Mouse (Mus musculus): Measurements from ENCODE around the gene Ddx39b. TPM values are rescaled to one million over a fixed set of nuclear protein-coding genes. Genes with fewer than 3 reads are reported as not detected.

The Ddx39b gene
- polyA plus RNA-seq, 2 experiments = 127 to 199 TPM

DNA sequence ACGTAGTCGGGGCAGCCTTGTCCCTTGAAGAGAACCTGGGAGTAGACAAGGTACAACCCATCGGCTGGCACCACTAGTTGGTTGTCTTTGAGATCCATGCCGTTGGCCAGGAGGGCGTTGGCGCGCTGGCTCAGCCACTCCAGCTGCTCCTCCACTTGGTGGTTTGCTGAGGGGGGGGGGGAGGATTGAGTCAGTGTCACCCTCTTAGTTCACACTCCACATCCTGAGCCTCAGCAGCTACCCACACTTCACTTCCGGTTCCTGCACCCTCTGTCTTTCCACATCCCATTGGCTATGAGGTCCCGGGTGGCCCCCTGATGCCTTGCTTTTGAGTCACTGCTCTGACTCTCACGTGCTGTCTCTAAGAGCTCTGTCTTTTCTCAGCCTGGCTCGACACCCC is 41.1 kb upstream of the Ddx39b start:
- Histone ChIP-seq H3K9me3 (ENCODE audit: control insufficient read depth, low read length) (no peaks in the 10 kb centered on the region), H3K36me3 (replicated peaks; ENCODE audit: control insufficient read depth, insufficient read depth, low read depth) (no peaks in the 10 kb centered on the region), H3K4me3 (ENCODE audit: insufficient read depth in 1 of 2, low read depth in 2 of 2, low read length in 2 of 2) (no peak overlapping the region), H3K27me3 (ENCODE audit: control insufficient read depth, insufficient read depth, low read length) (peaks cover 27% of the 10 kb centered on the region), H3K9ac (replicated peaks) (no peak overlapping the region), H3K27ac (no peak overlapping the region), H3K4me2 (ENCODE audit: low read depth) (peak overlapping the region; percentile 20; the same call in 1 of the 2 replicates), H3K4me1 (replicated peaks; ENCODE audit: control insufficient read depth in 2 of 2, insufficient read depth in 2 of 2, low read length in 1 of 2) (peaks cover 0 to 9% of the 10 kb centered on the region in 2 experiments; a peak in 1 of 4 replicates)
- WGBS (ENCODE audit: insufficient replicate concordance) = 20% methylated on average over 11 of the region's 11 CpGs
- TF ChIP-seq CTCF (IDR thresholded peaks at IDR 0.05; ENCODE audit: low read depth) = no peak
- TF ChIP-seq EP300 (IDR thresholded peaks at IDR 0.05; ENCODE audit: low read depth) = no peak
- DNase-seq (ENCODE audit: low read depth in 3 of 3, low spot score in 3 of 3) (peak in 1 of 3 experiments; percentile 47), ATAC-seq (ENCODE audit: insufficient read depth) (no peak; the same call in 1 of the 2 replicates)

DNA sequence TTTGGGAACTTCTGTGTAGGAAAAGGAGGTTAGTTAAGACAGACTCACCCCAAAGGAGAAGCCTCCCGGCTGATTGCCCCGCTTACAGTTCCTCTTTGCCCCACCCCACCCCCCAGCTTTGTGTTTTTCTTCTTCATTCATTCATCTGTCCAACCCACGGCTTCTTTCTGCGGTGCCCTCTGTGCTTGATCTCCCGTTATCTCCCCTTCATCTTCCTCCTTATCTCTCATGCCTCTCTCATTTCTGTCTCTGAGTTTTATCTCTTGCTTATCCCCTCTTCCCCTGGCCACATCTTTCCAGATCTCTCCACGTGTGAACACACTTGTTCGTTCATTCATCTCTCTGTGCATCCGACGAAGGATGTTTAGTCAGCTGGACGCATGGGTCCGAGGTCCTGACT is 40.4 kb upstream of the Ddx39b start:
- peak overlapping the region; percentile 31 to 43 for H3K4me3 ChIP-seq (ENCODE audit: insufficient read depth in 1 of 2, low read depth in 2 of 2, low read length in 2 of 2)
- no peak overlapping the region for H3K27ac ChIP-seq
- no peaks in the 10 kb centered on the region for H3K36me3 ChIP-seq (replicated peaks; ENCODE audit: control insufficient read depth, insufficient read depth, low read depth)
- peaks cover 21% of the 10 kb centered on the region for H3K27me3 ChIP-seq (ENCODE audit: control insufficient read depth, insufficient read depth, low read length)
- WGBS (ENCODE audit: insufficient replicate concordance) = 14% methylated on average over 11 of the region's 11 CpGs
- peak overlapping the region; percentile 44; the same call in 1 of the 2 replicates for H3K4me2 ChIP-seq (ENCODE audit: low read depth)
- DNase-seq (ENCODE audit: low read depth in 3 of 3, low spot score in 3 of 3) (no peak), ATAC-seq (ENCODE audit: insufficient read depth) (no peak)
- no peaks in the 10 kb centered on the region for H3K9me3 ChIP-seq (ENCODE audit: control insufficient read depth, low read length)
- peaks cover 0 to 7% of the 10 kb centered on the region in 2 experiments; a peak in 1 of 4 replicates for H3K4me1 ChIP-seq (replicated peaks; ENCODE audit: control insufficient read depth in 2 of 2, insufficient read depth in 2 of 2, low read length in 1 of 2)
- H3K9ac ChIP-seq (replicated peaks) = no peak overlapping the region
- TF ChIP-seq CTCF (IDR thresholded peaks at IDR 0.05; ENCODE audit: low read depth) (no peak), EP300 (IDR thresholded peaks at IDR 0.05; ENCODE audit: low read depth) (no peak)

DNA sequence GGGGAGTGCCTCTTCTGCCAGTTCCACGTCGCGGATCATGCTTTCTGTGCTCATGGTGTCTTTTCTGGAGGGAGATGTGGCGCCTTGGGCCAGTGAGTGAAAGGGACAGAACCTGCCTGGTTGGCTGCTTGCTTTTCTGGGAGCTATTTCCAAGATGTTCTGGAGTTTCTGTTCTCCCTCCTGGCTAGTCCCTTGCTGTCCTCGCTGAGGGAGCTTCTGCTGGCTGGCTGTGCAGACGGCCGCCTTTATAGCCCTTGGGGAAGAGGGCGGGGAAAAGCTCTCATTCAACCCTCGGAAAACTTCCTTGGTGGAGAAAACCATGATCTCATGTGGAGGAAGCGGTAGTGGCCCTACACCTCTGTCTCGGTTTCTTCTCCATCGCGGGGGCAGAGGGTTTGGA is 39.8 kb upstream of the Ddx39b start, which contains the start of gene Tnf:
Gene Tnf, minus strand, starts transcription at position 221 of the 400 bp plus-strand sequence.
- Histone ChIP-seq H3K27ac (no peak within 1 kb of the TSS), H3K4me3 (ENCODE audit: insufficient read depth in 1 of 2, low read depth in 2 of 2, low read length in 2 of 2) (peak within 1 kb of the TSS; percentile 31 to 43), H3K36me3 (replicated peaks; ENCODE audit: control insufficient read depth, insufficient read depth, low read depth) (no peaks in the 10 kb centered on the region), H3K9me3 (ENCODE audit: control insufficient read depth, low read length) (no peaks in the 10 kb centered on the region), H3K4me1 (replicated peaks; ENCODE audit: control insufficient read depth in 2 of 2, insufficient read depth in 2 of 2, low read length in 1 of 2) (peaks cover 0 to 4% of the 10 kb centered on the region in 2 experiments; a peak in 1 of 4 replicates), H3K4me2 (ENCODE audit: low read depth) (peak within 1 kb of the TSS; percentile 44), H3K27me3 (ENCODE audit: control insufficient read depth, insufficient read depth, low read length) (peaks cover 21% of the 10 kb centered on the region), H3K9ac (replicated peaks) (no peak within 1 kb of the TSS)
- WGBS (ENCODE audit: insufficient replicate concordance) = 12% methylated on average over 13 of the region's 13 CpGs
- DNase-seq (ENCODE audit: low read depth in 3 of 3, low spot score in 3 of 3) (no peak), ATAC-seq (ENCODE audit: insufficient read depth) (no peak)
- no peak for TF ChIP-seq CTCF (IDR thresholded peaks at IDR 0.05; ENCODE audit: low read depth)
- TF ChIP-seq EP300 (IDR thresholded peaks at IDR 0.05; ENCODE audit: low read depth) = no peak

DNA sequence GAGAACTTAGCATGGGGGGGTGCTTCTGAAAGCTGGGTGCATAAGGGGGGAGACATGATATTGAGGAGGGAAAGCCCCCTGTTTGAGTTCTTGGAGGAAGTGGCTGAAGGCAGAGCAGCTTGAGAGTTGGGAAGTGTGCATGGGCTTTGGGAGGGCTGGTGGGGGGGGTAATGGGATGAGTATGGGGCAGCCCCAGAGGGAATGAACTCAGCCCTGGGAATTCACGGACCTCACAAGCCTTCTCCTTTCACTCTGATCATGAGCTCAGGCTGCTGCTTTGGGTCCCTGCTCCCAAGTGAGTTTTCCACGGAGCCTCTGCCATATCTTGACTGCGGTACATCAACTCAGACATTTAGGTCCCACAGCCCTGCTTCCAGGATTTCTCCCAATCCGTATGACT is 39.1 kb upstream of the Ddx39b start:
- ATAC-seq (ENCODE audit: insufficient read depth) = no peak
- Histone ChIP-seq H3K27ac (no peak overlapping the region), H3K9me3 (ENCODE audit: control insufficient read depth, low read length) (no peaks in the 10 kb centered on the region), H3K4me2 (ENCODE audit: low read depth) (no peak overlapping the region), H3K27me3 (ENCODE audit: control insufficient read depth, insufficient read depth, low read length) (peaks cover 21% of the 10 kb centered on the region), H3K4me1 (replicated peaks; ENCODE audit: control insufficient read depth in 2 of 2, insufficient read depth in 2 of 2, low read length in 1 of 2) (peaks cover 0 to 4% of the 10 kb centered on the region in 2 experiments; a peak in 1 of 4 replicates), H3K9ac (replicated peaks) (no peak overlapping the region), H3K36me3 (replicated peaks; ENCODE audit: control insufficient read depth, insufficient read depth, low read depth) (no peaks in the 10 kb centered on the region), H3K4me3 (ENCODE audit: insufficient read depth in 1 of 2, low read depth in 2 of 2, low read length in 2 of 2) (no peak overlapping the region)
- no peak for DNase-seq (ENCODE audit: low read depth in 3 of 3, low spot score in 3 of 3)
- TF ChIP-seq CTCF (IDR thresholded peaks at IDR 0.05; ENCODE audit: low read depth) (no peak), EP300 (IDR thresholded peaks at IDR 0.05; ENCODE audit: low read depth) (no peak)
- 55% methylated on average over 4 of the region's 4 CpGs for WGBS (ENCODE audit: insufficient replicate concordance)

DNA sequence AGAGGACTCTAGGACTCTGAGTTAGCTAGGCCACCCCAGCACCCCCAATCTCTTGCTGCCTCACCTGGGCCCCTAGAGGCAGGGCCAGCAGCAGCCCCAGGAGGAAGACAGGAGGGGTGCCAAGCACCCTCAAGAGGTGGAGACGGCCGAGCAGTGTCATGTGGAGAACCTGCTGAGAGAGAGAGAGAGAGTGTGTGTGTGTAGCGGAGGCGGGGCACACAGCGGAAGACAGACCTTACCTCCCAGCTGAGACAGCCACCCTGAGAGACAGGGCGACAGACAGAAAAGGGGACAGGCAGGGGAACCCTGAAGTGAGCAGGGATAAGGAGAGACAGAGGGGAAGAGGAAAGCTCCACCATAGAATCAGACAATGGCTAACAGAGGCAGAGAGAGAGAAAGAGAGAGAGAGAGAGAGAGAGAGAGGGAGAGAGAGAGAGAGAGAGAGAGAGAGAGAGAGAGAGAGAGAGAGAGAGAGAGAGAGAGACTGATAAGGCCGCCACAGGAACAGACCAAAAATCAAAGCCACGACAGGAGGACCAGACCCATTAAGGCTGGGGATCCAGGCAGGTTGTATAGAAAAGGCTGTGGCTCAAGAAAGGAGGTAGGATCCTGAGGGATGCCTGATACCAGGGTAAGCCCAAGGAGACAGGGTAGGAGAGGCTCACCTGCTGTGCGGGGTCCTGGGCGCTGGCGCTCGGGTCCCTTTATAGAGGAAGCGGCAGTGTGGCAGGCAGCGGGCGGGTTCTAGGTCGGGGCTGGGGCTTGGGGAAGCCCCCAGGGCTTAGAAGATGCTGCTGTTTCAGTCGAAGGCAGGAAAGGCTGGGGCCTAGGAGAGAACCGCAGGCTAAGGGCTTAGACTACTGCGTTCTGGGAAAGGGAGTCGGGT is 36.8 kb upstream of the Ddx39b start, which contains the start of gene Lta:
Gene Lta, minus strand, starts transcription at position 858 of the 886 bp plus-strand sequence.
- no peak within 1 kb of the TSS for H3K9ac ChIP-seq (replicated peaks)
- no peaks in the 10 kb centered on the region for H3K9me3 ChIP-seq (ENCODE audit: control insufficient read depth, low read length)
- H3K4me1 ChIP-seq (replicated peaks; ENCODE audit: control insufficient read depth in 2 of 2, insufficient read depth in 2 of 2, low read length in 1 of 2) = peaks cover 0 to 8% of the 10 kb centered on the region in 2 experiments; a peak in 1 of 4 replicates
- peaks cover 21% of the 10 kb centered on the region for H3K27me3 ChIP-seq (ENCODE audit: control insufficient read depth, insufficient read depth, low read length)
- H3K36me3 ChIP-seq (replicated peaks; ENCODE audit: control insufficient read depth, insufficient read depth, low read depth) = no peaks in the 10 kb centered on the region
- 33% methylated on average over 20 of the region's 20 CpGs for WGBS (ENCODE audit: insufficient replicate concordance)
- DNase-seq (ENCODE audit: low read depth in 3 of 3, low spot score in 3 of 3) (no peak), ATAC-seq (ENCODE audit: insufficient read depth) (no peak)
- TF ChIP-seq CTCF (IDR thresholded peaks at IDR 0.05; ENCODE audit: low read depth) (no peak), EP300 (IDR thresholded peaks at IDR 0.05; ENCODE audit: low read depth) (no peak)
- H3K27ac ChIP-seq = no peak within 1 kb of the TSS
- H3K4me2 ChIP-seq (ENCODE audit: low read depth) = no peak within 1 kb of the TSS
- no peak within 1 kb of the TSS for H3K4me3 ChIP-seq (ENCODE audit: insufficient read depth in 1 of 2, low read depth in 2 of 2, low read length in 2 of 2)
